Mouse (Mus musculus) limb, embryonic 10.5 days (tissue): ENCODE measurements around the gene Wdr92. TPM values are rescaled to one million over a fixed set of nuclear protein-coding genes. Genes with fewer than 3 reads are reported as not detected.

Source experiments
- DNase-seq: peaks from one replicate; pipeline ENCODE4 v3.0.0-alpha.2; 2017; ENCODE audit warnings: low spot score
- H3K27ac ChIP-seq: fragments of 300-500 bp; sonication (generic); 2 replicates; pipeline ENCODE4 v1.5.1; 2016; ENCODE audit warnings: mild to moderate bottlenecking
- H3K27me3 ChIP-seq: fragments of 300-500 bp; sonication (generic); 2 replicates; pipeline ENCODE4 v1.6.1; 2016; ENCODE audit warnings: low read depth, mild to moderate bottlenecking; ENCODE audit not compliant: poor library complexity, severe bottlenecking
- H3K36me3 ChIP-seq: fragments of 300-500 bp; sonication (generic); 2 replicates; pipeline ENCODE4 v1.6.1; 2016; ENCODE audit warnings: mild to moderate bottlenecking, moderate library complexity
- H3K4me1 ChIP-seq: fragments of 300-500 bp; sonication (generic); 2 replicates; pipeline ENCODE4 v1.6.1; 2016
- H3K4me3 ChIP-seq: fragments of 300-500 bp; sonication (generic); 2 replicates; pipeline ENCODE4 v1.5.1; 2016; ENCODE audit warnings: mild to moderate bottlenecking, moderate library complexity
- H3K9me3 ChIP-seq: fragments of 300-500 bp; sonication (generic); replicated peaks from 2 replicates; pipeline ENCODE4 v1.6.1; 2016; ENCODE audit warnings: mild to moderate bottlenecking
- WGBS: fragments of 180-500 bp; shearing (Covaris S2); methylation state at CpG from one replicate; pipeline ENCODE4 v1.1.7; 2016; 5-methylcytosine and 5-hydroxymethylcytosine counted together
- polyA plus RNA-seq: library from polyadenylated mRNA; unstranded; fragments of >200 nt; fragmentation: Nextera tagmentation; extraction: Ambion mirVana; gene quantifications from 2 replicates; pipeline ENCODE4 v1.2.1, GENCODE M21; 2016

Gene Wdr92
- polyA plus RNA-seq, result 31.7 and 32.3 TPM in 2 replicates

DNA sequence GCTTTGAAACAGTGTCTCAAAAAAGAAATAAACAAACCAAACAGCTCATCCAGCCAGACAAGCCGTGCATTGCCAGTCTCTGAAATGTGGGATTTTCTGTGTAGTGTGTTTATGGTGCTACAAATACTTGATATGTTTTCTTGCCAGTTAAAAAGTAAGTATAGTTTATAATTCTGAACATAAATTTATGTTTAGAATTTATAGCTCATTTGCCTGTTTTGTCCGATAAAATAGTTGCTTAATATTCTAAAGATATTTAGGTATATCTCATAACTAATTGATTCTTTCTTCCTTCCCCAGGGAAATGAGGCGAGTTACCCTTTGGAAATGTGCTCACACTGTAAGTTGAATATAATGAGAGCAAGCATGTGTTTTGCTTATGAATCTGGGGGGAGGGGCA is at the start of gene Wdr92:
Gene Wdr92, plus strand, starts transcription at position 301 of the 400 bp plus-strand sequence.
- Histone ChIP-seq H3K4me1 (no peaks in the 10 kb centered on the region), H3K27me3 (no peaks in the 10 kb centered on the region), H3K27ac (no peak within 1 kb of the TSS), H3K4me3 (no peak within 1 kb of the TSS), H3K36me3 (peaks cover 10% of the 10 kb centered on the region; the same call in 1 of the 2 replicates), H3K9me3 (no peaks in the 10 kb centered on the region)
- 93% methylated on average over 3 of the region's 3 CpGs for WGBS
- no peak for DNase-seq

DNA sequence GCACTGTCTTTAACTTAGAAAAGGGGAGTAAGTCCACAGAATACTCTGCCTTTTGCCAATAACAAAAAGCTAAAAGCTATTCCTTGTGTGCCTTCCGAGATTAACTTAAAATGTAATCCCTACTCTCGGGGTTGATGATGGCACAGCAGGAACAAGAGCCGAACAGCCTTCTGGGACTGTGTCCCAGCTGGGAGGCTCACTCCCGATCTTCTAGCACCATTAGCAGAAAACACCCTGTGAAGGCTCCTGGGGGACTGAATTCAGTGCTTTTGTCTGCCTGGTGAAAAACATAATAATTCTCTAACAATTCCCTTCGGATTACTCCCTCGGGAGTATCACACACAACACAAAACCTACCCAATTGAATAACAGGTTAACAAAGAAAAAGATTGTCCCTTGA is 46.3 kb upstream of the Wdr92 start:
- Histone ChIP-seq H3K4me1 (no peaks in the 10 kb centered on the region), H3K9me3 (no peaks in the 10 kb centered on the region), H3K27me3 (no peaks in the 10 kb centered on the region), H3K36me3 (no peaks in the 10 kb centered on the region), H3K27ac (no peak overlapping the region), H3K4me3 (no peak overlapping the region)
- 47% methylated on average over 6 of the region's 6 CpGs for WGBS
- no peak for DNase-seq

DNA sequence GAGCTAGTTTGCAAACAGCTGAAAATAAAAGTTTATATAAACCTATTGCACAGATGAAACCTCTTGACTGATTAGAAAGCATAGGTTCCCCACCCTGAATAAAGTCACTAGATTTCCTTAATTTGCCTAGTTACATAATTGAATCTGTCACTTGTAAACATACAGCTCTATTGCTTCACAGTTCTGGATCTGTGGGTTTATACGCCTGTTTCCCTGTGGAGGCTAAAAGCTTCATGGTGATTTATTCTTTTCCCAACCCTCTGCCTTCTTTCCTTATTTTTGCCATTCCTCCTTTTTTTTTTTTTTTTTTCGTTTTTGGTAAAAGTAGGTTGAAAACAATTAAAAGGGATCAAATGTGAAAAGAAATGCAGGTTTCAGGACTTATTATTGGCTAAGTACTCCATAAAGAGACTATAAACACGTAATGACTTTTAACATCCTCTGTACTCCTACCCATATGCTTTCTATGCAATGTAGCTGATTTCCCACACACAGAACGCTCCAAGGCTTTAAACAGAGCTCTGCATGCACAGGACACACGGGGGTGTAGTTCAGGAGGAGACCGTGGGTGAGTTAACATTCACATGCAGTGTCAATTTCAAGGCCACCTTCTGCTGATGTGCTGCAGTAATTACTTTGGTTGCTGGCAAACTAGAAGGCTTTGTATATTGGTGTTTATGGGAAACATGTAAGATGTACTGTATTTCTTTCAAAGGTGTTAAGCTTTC is 43.4 kb upstream of the Wdr92 start:
- Histone ChIP-seq H3K27ac (no peak overlapping the region), H3K27me3 (no peaks in the 10 kb centered on the region), H3K9me3 (no peaks in the 10 kb centered on the region), H3K4me3 (no peak overlapping the region), H3K36me3 (no peaks in the 10 kb centered on the region), H3K4me1 (no peaks in the 10 kb centered on the region)
- 71% methylated on average over 6 of the region's 6 CpGs for WGBS
- DNase-seq, result no peak

DNA sequence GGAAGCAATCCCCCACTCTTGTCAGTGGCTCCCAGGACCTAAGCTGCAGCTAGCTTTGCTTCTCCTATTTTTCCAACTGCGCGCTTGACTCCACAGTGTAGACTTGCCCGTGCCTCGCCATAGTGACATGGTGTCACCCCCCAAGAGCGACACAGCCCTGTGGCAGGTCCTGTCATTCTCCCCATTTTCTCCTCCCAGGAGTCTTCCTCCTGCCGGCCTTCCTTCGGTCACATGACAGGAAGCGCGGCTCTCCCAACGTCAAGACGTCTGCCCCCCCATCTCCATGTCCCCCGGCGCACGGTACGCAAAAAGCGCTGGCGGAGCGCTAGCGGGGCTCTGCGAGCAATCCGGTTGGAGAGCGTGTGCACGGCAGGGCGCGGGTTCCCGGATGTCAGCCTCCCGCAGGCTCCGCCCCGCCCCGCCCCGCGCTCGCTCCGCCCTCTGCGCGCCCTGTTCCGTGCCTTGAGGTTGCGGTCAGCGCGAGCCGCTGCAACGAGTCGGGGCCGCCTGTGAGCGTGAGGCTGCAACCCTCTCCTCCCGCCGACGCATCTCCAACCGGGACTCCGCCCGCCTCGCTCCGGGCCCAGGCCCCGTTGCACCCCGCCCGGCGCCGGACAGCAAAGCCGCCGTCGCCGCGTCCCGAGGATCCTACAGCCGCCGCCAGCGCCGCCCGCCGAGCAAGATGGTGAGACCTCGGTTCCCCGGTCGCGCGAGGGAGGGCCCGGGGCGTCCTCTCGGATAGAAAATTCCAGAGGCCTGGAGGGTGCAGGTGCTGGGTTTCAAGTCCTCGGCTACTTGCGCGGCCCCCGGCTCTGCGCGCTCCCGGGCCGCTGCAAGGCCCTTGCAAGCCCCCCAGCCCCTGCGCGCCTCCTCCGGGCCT is 22.8 kb upstream of the Wdr92 start, which contains the start of gene Ppp3r1:
Gene Ppp3r1, plus strand, starts transcription at position 406 of the 880 bp plus-strand sequence.
- WGBS, result under 1% methylated on average over 84 of the region's 89 CpGs
- peak within 1 kb of the TSS; percentile 97 for H3K27ac ChIP-seq
- H3K9me3 ChIP-seq, result no peaks in the 10 kb centered on the region
- peak; percentile 98 for DNase-seq
- H3K27me3 ChIP-seq, result no peaks in the 10 kb centered on the region
- H3K4me1 ChIP-seq, result peaks cover 8% of the 10 kb centered on the region
- H3K36me3 ChIP-seq, result no peaks in the 10 kb centered on the region
- peak within 1 kb of the TSS; percentile 97 for H3K4me3 ChIP-seq

DNA sequence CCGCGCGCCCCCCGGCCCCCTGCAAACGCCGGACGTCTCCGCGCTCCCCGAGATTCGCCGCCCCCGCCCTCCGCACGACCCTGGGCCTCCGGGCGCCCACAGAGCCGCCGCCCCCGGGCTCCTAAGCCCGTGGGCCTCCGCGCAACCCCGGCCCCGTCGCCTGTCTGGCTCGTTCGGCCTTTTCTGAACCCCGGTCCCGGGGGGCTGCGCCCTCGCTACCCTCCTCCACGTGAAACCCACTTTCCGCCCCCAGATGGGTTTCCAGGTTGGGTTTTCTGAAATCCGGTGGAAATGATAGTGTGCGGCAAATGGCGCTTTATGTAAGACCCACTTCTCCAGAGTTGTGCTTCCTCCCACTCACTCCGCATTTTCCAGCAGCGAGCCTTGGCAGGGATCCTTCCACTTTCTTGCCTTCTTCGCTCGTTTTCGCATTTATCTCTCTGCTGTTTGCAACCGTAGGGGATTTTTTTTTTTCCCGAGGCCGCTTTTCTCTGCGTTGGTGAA is 22.1 kb upstream of the Wdr92 start:
- WGBS, result under 1% methylated on average over 46 of the region's 46 CpGs
- peak; percentile 61 for DNase-seq

DNA sequence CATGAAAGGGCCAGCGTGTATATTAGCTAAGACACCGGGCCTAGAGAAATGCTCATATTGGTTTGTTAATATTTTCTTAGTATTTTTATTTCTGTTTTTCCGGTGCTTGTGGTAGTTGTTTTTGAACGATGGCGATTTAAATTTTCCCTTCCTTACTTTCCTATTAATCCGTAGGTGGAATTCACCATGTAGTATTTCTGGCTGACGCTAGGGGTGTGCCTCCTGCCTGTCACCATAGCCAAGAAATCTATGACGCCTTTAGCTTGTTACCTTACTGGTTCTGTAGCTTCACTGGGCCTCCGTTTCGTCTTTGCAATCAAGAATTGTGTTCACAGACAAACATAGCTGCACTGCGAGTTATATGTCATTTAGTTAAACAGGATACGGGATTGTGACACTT is 21.7 kb upstream of the Wdr92 start:
- Histone ChIP-seq H3K4me3 (peak overlapping the region; percentile 97), H3K9me3 (no peaks in the 10 kb centered on the region), H3K36me3 (no peaks in the 10 kb centered on the region), H3K27me3 (no peaks in the 10 kb centered on the region), H3K4me1 (peaks cover 8% of the 10 kb centered on the region), H3K27ac (peak overlapping the region; percentile 97)
- 4% methylated on average over 12 of the region's 12 CpGs for WGBS
- peak; percentile 43 for DNase-seq

More for the DNA sequence above, 22.1 kb upstream of the Wdr92 start:
- H3K4me1 ChIP-seq, result peaks cover 8% of the 10 kb centered on the region
- H3K27ac ChIP-seq, result peak overlapping the region; percentile 97
- no peaks in the 10 kb centered on the region for H3K36me3 ChIP-seq
- H3K9me3 ChIP-seq, result no peaks in the 10 kb centered on the region
- H3K4me3 ChIP-seq, result peak overlapping the region; percentile 97
- H3K27me3 ChIP-seq, result no peaks in the 10 kb centered on the region

DNA sequence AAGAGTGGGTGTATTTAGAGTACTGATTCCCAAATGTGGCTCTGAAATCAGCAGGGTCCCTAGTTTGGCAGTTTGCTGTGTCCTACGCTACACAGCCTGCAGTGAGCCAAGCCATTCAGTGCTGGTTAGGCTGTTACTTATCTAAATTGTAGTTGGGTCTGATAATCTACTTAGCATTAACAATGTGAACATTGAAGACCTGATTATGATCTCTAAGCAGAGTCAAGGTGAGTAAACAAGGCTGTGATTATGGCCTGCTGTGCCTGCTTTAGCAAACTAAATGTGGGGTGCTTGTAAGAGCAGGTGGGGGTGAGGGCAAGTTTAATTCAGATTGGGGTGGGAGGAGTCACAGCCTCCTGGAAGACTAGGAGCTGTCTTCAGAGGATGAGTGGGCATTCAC is 18.0 kb upstream of the Wdr92 start:
- Histone ChIP-seq H3K27me3 (no peaks in the 10 kb centered on the region), H3K9me3 (no peaks in the 10 kb centered on the region), H3K27ac (no peak overlapping the region), H3K36me3 (no peaks in the 10 kb centered on the region), H3K4me3 (no peak overlapping the region), H3K4me1 (peaks cover 10% of the 10 kb centered on the region)
- DNase-seq, result no peak
- 86% methylated on average over 1 of the region's 1 CpGs for WGBS

DNA sequence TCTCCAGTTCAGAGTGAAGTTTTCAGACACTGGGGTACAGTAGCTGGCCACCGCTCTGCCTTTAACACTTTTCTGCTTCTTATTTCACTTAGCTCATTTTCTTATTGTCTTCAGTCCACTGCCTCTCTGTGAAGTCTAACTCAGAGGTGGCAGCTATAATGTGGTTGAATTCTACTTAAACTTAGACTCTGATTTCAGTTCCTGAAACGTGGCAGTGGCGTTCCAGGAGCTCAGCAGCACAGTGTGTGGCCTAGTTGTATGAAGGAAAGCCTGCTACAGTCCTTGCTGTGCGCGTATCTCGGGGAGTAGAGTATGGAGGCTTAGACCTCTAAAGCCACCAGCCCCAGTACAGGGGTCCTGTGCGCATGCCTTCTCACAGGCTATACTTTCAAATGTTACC is 15.3 kb upstream of the Wdr92 start:
- Histone ChIP-seq H3K36me3 (no peaks in the 10 kb centered on the region), H3K27ac (no peak overlapping the region), H3K4me1 (0 out of 2 replicates have a peak, but pooled peaks cover 3% of the 10 kb centered on the region), H3K4me3 (no peak overlapping the region), H3K27me3 (no peaks in the 10 kb centered on the region), H3K9me3 (no peaks in the 10 kb centered on the region)
- no peak for DNase-seq
- WGBS, result 94% methylated on average over 7 of the region's 7 CpGs

DNA sequence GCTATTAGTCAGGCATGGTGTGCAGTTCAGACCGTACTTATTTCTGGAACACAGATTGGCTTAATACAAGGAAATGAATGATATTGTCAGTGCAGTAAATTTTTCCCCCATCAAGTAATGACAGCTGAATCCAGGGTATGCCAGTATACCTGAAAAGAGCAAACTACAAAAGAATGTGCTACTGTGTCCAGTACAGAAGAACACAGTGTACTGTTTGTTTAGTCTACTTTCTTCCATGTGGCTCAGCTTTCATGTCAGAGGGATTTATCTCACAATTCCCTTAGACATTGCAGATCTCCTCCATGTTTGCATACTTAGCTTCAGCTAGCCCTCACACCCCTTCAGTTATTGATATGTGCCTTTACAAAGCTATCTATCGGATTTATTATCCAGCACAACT is 12.6 kb upstream of the Wdr92 start:
- Histone ChIP-seq H3K9me3 (no peaks in the 10 kb centered on the region), H3K4me1 (0 out of 2 replicates have a peak, but pooled peaks cover 3% of the 10 kb centered on the region), H3K36me3 (peaks cover 10% of the 10 kb centered on the region), H3K27me3 (no peaks in the 10 kb centered on the region), H3K4me3 (no peak overlapping the region), H3K27ac (no peak overlapping the region)
- 96% methylated on average over 2 of the region's 2 CpGs for WGBS
- no peak for DNase-seq

DNA sequence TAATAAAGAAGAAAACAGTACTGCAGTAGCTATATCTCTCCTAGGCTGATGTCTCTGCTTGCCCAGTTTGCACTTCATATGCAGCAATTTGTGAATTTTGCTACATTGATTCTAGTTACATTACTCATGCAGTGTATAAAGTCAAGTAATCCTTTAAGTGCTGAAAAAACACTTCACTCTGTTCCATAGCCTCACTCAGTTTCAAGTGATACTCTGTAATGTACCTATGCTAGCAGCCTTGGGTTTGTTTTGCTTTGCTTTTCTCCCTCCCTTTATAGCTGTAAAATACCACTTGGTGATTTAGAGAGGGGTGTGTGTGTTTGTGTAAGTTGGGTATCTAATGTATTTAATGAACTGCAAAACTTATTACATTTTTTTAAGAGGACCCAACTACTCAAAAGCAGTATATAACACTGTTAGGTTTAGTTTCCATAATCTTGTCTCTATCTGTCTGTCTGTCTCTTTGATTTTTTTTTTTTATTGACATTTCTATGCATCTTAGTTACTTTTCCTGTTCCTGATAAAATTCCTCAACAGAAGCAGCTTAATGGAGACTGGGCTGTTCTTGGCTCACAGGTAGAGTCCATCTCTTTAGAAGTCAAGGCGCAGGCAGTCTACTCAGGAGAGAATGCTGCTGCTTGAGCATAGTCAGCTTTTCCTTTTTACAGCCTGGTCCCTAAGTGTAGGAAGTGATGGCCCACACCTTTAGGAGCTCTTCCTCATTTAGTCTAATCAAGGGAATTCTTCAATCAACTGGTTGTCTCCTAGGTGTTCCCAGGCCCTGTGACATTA is 10.8 kb upstream of the Wdr92 start:
- WGBS, result 97% methylated on average over 1 of the region's 1 CpGs
- H3K27me3 ChIP-seq, result no peaks in the 10 kb centered on the region

DNA sequence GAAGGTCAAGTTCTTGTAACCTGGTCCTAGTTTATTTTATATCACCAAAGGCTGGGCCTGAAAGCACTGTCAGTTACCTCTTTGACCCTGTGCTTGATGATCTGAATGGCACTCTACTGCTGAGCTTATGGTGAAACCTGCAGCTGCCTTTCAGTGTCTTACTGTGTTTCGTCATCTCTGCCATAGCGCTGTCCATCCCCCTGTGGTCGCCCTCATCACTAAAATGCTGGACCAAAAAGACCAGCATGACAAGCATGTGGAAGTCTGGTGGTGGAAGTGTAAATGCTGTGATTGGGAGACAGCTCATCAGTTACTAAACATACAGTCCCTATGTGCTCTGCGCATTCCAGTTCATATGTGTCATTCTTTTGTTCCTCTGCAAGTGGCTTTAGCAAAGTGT is 9.6 kb upstream of the Wdr92 start:
- peaks cover 13% of the 10 kb centered on the region for H3K36me3 ChIP-seq
- H3K4me1 ChIP-seq, result 0 out of 2 replicates have a peak, but pooled peaks cover 1% of the 10 kb centered on the region
- H3K27me3 ChIP-seq, result no peaks in the 10 kb centered on the region
- H3K4me3 ChIP-seq, result no peak overlapping the region
- 96% methylated on average over 4 of the region's 4 CpGs for WGBS
- H3K9me3 ChIP-seq, result no peaks in the 10 kb centered on the region
- DNase-seq, result no peak
- no peak overlapping the region for H3K27ac ChIP-seq

More for the DNA sequence above, 10.8 kb upstream of the Wdr92 start:
- Histone ChIP-seq H3K27ac (no peak overlapping the region), H3K9me3 (no peaks in the 10 kb centered on the region), H3K4me1 (0 out of 2 replicates have a peak, but pooled peaks cover 3% of the 10 kb centered on the region), H3K4me3 (no peak overlapping the region), H3K36me3 (peaks cover 10% of the 10 kb centered on the region)
- DNase-seq, result no peak

DNA sequence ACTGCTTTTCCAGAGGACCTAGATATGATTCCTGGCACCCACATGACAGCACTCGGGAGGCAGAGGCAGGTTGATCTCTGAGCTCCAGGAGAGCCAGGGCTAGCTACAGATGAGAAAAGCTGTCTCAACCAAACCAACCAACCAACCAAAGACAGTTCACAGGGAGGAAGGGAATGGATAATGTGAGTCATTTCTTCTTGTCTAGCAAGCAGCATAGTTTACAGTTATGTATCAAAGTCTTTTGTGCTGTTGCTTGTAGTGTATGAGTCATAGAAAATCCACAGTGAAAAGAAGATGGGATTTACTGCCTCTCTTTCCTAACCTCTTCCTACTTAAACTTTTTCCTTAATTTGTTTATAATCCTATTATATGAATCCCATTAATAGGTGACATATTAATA is 5.3 kb upstream of the Wdr92 start:
- Histone ChIP-seq H3K9me3 (no peaks in the 10 kb centered on the region), H3K4me1 (no peaks in the 10 kb centered on the region), H3K36me3 (peaks cover 13% of the 10 kb centered on the region), H3K27ac (no peak overlapping the region), H3K4me3 (no peak overlapping the region), H3K27me3 (no peaks in the 10 kb centered on the region)
- 97% methylated on average over 1 of the region's 1 CpGs for WGBS
- no peak for DNase-seq
